Mouse (Mus musculus): ENCODE data around the gene Rwdd1.
"Not testable (repeated sequence)": the region's sequence is repeated elsewhere in the genome, so short reads cannot be mapped to it uniquely, and the experiment has no call there.

GRCm38 (mm10) chr10:33996686-33997085 is 22.7 kb downstream of the Rwdd1 start:
- not testable (repeated sequence) for TF ChIP-seq CTCF, POLR2A (IDR thresholded peaks at IDR 0.05; ENCODE audit: insufficient read depth, low read depth, low read length)
